Mouse (Mus musculus) brain, adult 2 months (tissue): ENCODE measurements around the gene Ptprr.

Source experiments
- DNase-seq: peaks from one replicate; pipeline ENCODE4 v3.0.0; 2011; ENCODE audit warnings: low read depth, low spot score

The Ptprr gene

DNA sequence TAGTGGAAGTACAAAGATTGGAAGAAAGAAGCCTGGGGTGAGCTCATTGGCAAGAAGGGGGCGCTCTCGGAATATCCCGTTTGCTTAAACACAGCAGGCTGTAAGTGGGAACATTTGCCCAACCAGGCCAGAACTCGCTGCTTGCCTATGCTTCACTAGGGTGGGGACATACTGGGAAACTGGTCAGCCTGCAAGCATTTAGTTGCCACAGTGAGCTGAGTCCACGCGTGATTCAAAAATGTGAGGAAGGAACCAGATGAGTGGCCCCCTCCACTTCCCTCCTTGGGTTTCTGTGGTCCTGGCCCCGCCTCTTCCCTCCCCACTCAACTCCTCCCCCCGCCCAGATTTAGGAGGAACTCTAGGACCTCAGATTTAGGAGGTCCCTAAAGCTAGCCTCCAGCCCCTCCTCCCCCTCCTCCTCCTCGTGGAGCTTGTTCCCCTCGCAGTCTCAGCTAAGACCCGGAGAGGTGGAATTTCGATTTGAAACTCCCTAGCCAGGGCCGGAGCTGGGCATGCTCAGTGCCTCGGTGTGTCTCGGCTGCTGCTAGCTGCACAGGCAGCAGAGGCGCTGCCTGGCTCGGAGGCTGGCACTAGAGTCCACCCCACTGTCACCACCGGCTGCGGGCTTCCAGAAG lies at the start of gene Ptprr:
Gene Ptprr, plus strand, starts transcription at position 369 of the 635 bp plus-strand sequence.
- DNase-seq: peak; percentile 99

DNA sequence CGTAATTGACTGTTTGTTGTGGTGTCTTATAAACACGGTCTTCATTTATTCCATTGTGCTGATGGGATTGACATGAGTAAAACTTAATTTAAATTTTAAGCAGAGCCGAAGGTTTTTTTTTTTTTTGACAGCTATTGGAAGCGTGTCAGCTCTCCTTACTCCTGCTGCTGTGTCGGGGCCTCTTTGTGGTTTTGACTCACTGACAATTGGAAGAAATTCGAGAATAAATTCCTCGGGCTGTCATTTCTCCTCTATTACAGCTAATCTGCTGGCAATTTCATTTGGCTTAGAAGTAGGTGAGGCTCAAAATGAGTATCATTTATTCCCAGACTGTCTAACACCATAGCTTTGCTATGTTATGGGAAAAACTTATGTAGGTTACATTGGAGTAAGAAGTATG lies 41.7 kb upstream of the Ptprr start:
- no peak for DNase-seq

DNA sequence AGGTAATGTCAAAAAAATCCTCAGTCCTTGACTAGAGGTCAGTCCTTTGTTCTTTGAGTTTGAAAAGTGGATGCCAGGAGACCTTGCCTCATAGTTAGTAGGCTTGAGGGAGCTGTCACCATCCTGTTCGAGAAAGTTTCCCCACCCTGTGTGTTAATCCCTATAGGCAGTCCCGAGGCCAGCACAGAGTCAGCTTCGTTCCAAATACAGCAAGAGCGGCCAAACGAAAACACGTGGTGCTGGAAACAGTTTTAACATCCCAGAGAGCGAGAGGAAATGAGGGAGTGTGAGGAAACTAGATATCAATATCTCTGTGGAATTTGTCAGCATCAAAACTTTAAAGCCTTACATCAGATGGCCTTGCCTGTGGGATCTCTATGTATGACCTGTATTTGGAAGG lies 39.0 kb upstream of the Ptprr start:
- DNase-seq: no peak

DNA sequence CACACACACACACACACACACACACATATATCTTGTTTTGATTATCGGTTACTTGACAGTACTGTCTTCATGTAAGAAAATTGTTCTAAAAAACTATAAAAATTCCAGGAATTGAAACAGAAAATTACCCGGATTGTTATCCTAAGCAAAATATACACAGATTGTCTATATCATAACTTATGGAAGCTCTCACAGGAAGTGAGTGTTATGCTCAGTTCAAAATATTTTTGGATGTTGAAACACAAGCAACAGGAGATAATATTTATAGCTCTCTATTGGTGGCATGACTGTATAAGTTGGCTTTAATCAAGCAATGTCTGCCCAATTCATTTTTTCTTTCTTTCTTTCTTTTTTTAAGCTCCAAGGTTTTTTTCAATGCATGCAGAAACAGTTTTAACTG lies 38.0 kb upstream of the Ptprr start:
- no peak for DNase-seq

DNA sequence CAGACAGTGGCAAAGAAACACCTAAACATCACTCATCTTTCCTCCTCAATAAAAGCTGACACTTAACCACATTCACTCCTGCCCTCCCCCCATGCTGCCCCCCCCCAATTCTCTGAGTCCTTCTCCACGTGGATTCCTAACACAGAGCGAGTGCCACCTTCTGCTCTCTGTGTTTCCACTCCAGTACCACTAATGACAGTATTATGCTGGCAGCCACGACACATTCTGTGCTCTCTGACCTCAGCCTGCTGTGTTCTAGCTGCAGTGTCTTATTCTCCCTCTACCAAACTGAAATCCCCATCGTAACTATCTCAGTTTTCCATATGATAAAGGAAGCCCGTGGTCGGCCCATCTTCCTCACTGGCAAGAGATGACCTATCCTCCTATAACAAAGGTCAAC lies 33.7 kb upstream of the Ptprr start:
- DNase-seq: no peak

DNA sequence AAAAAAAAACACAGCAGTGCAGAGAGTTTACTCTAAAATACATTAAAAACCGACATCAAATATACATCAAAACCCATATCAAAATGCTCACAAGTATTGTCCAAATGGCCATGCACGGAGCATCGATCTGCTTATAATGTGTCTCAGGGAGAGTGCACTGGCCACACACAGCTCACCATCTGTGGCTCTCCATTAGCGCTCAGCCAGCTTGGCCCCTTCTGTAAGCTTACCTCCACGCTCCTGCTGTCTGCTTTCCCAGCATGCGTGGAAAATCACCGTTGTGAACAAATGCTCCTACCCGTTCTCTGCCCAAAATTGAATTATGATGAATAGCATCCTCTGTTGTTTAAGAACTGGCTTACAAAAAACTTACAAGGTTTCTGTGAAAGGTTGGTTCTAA lies 16.2 kb upstream of the Ptprr start:
- DNase-seq: peak; percentile 97

DNA sequence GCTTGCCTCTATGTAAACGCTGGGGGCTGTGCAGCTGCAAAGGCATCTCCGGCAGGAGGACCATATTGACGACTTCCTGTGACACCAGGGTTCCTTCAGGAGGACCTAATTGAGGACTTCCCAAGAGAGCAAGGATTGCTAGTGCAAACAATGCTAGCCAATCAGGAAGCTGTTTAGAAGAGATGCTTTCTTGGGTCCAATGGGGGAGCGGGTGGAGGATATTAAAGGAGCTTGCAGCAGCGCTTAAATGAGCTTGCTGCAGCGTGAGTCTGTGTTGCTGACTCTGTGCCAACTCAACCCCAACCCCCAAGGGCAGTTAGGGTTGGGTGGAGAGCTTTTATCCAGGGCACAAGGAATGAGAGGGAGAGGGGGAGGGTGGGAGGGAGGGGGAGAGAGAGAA lies 11.3 kb upstream of the Ptprr start:
- DNase-seq: peak; percentile 67

DNA sequence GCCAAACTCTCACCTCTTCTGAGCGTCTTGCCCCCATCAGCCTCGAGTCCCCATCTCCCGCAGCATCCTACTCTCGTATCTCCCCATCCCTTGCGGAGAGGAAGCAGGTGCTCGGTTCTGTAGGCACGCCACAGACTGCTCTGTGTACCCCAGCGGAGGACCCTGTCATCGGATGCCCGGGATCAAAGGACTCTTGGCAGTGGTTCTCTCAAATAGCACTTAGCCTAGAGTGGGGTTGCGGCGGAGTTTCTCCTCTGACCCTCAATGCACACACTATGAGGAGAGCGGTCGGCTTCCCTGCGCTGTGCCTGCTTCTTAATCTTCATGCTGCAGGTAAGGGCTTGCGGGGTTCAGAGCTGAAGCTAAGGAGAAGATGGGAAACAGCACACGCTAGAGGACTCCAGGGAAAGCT lies 473 bp downstream of the Ptprr start:
- peak; percentile 73 for DNase-seq

DNA sequence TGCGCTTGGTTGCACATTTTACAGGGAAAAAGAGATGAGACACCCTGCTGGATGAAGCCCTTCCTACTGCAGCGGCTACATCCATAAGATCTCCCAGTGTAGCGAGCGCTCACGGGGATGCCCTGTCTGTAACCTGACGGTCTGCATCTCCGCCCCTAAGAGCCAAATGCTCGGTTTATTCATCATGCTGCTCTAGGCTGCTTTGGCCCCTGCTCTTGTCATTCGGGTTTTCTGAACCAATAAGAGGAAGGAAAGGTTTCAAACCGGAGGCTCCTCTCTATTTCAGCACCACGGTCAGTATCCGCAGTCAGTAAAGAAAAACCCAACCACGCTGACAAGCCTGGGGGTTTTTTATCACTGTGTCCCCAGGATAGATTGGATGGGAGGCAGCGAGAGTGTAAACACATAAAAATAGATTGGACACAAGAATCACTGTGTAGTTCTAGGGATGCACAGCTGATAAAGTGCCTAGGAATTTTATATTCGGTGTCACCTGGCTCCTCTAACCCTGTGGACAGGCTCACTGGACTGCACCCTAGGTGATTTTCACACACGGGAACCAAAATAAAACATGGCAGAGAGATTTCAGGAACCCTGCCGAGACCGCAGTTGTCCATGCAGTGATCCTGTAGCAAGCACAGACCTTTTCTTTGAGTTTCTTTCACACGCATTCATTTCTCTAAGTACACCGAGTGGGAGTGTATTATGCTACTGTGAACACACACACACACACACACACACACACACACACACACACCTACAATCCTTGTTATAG lies 1.3 kb downstream of the Ptprr start:
- peak; percentile 93 for DNase-seq

DNA sequence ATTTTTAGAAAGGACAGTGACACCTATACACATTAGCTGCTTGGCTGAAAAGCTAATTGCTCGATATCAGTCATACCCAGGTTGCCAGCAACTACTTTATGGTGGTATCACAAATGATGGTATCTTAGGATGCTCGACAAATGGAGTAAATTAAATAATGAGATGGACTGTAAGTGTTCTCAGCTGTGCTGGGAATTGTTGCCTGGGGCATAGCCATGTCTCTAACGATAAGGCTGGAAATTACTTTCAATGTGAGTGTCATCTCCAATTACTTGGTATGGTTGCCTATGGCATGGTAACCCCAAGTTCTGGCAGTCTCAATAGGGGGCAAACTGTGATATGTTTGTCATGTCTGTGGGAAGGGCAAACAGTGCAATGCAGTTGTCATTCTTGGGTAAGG lies 3.1 kb downstream of the Ptprr start:
- DNase-seq: no peak

DNA sequence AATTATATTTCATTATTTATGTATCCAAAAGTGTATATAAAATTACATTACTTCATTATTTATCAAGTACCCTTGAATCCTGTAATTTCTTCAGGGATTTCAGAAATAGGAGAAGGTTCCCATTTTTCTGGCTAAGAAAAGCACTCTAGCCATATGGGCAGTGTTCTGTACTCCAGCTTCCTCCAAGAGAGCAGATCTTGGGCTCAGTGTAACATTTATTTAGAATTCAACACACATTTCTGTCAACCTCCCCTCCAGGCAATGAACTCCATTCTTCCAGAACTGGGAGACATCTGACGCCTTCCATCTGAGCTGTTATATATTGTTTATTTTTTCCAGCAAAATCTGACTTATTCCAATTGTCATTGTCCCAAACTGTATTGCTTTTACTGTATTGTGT lies 20.1 kb downstream of the Ptprr start:
- peak; percentile 71 for DNase-seq

DNA sequence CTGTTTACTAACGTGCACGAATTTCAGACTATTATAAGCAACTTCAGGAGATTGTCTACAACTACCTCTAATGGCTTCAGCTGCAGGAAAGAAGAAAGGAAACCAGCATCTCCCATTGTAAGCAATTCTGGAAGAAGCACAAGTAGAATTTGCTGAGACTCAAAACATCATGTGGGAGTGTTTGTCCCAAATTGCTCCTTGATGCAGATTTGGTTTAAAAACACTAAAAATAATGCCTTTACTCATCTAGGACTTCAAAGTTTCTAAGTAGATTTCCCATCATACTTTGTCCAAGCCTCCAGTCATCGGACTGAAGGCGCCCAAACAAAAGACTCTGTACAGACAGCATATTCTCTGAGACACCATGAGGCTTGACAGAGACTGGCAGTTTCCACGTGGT lies 57.9 kb downstream of the Ptprr start:
- DNase-seq: peak; percentile 51

DNA sequence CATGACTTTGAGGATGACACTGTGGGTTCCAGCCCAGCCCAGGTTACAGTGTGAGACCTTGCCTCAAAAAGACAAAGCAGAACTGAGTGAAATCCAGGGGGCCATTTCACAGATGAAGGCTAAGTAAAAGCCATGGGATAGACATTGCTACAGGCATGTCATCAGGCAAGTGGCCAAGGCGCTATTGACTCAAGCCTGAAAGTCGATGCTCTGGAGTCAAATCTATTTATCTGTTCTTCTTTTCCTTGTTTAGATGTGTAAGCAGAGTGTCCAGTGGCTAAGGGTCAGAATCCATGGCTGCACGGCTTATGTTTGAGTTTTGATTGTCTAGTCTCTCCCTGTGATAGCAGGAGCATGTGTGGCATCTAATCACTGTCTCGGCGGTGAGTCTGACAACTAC lies 60.6 kb downstream of the Ptprr start:
- DNase-seq: no peak

DNA sequence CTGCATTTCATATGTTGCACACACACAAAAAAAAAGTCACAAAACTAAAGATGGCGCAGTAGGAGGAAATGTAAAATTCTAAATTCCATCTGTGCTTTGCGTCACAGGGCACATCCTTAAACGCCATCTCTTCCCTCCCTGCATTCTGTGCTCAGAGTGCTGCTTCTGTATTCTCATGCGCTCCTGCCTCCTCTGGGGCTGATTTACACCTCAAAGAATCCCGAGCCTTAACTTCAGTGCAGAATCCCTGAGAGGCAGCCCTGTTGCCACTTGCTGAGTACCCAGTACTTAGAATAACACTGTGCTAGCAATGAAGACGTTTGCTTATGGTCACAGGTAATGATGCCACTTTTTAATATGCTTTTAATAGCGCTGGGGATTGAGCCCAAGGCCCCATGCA lies 61.4 kb downstream of the Ptprr start:
- DNase-seq: no peak

DNA sequence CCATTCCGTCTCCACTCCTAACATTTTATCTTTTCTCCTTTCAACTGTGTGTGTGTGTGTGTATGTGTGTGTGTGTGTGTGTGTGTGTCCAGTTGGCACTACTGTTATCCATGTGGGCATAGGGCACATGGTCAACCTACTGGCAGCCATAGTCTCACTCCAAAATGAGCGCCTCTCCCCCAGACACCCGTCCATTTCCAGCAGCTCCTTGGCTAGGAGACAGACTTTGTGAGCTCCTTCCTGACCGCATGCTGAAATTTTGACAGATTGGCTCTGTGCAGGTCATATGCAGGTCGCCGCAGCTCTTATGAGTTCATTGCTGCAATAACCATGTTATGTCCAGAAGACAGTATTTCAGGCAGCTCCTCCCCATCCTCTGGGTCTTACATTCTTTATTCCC lies 62.8 kb downstream of the Ptprr start:
- DNase-seq: peak; percentile 96

DNA sequence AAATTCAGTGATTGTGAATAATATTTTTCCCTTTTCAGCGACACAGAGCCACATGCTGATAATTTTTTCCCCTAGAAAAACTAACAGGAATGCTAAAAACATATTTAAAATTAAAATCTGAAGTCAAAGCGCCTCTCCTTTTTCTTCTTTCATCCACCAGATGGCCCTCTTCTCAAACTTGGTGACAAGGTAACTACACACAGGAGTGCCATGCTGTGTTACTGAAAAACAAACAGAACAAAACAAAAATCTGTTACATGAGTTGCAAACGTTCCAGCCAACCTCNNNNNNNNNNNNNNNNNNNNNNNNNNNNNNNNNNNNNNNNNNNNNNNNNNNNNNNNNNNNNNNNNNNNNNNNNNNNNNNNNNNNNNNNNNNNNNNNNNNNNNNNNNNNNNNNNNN lies 66.0 kb downstream of the Ptprr start:
- DNase-seq: peak; percentile 58

DNA sequence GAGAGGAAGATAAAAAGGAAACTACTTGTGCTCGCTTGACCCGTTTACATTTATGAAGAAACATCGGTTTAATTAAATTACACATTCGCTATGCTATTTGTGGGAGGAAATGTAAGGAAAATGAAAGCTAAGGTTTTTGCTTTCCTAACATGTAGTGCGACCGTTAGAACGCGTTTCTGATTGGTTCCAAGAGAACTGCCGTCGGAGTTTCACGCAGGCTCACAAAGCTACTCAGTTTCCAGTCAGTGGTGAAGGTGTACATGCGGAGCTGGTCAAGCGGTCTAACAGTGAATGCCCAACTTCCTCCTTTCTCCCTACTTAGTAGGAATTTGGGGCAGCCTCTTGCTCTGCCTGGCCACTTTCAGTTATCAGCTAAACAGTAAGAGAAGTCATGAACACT lies 78.5 kb downstream of the Ptprr start:
- no peak for DNase-seq

DNA sequence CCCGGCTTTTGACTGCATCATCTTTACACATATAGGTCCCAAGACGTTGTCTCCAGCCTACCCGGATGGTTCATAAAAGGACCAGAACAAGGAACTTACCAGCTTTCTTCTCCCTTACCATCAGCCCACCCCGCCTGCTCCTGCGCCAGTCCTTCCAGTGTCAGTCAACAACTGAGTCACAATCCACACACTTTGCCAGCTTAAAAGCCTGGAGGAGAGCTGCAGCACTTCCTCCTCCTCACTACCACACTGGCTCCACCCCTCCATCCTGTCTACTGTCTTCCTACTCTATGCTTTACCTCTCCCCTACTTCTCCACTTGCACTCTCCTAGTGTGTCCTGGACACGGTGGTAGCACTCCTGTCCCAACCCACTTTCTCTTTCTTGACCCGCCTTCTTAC lies 80.5 kb downstream of the Ptprr start:
- DNase-seq: peak; percentile 52

DNA sequence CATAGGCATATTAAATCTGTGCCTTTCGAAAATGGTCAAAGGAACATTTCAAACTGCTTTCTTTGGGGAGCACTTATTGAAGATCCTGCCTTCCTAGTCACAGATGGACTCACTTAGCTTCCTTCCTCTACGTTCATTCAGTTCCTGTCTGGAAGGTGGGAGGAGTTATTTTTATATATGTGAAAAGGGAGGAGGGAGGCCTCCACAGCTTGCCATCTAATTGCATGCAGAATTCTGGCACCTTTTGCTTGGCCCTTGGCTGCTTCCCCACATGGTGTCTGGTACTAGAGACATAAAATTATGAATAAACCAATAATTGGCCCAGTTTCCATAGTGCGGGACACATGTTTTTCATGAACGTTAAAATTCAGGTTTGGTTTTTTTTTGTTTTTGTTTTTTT lies 90.2 kb downstream of the Ptprr start:
- DNase-seq: peak; percentile 94

DNA sequence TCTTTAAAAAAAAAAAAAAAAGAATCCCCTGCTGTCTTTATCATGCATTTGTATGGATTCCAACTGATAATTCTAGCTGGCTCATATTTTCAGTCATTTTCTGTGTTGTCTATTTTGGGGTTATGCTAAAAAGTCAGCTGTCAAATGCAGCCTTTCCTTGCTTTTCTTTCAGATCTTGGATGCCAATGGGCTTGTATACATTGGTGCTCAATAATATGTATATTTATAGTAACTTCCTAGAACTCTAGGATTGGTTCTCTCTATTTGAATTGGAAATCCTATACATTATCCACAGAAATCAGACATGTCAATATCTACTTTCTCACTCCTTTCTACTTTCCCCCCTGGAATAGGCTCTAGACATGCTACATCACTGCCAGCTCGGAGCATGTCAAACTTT lies 90.7 kb downstream of the Ptprr start:
- DNase-seq: no peak

DNA sequence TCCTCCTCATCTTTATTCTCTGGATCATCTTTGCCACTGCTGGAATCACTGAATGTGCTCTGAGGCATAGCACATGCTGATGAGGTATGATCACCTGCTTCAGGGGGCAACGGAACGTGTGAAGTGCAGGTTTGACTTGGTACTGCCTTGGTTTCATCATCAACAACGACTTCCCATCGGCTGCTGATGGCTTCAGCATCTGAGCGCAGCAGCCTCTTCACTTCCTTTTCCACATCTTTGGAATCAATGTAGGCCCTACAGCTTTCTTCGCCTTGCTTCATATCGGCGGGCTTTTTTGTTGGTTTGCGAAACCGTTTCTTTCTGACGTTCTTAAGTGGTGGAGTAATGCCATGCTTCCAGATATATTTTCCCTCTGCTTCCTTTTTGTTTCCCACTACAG lies 94.9 kb downstream of the Ptprr start:
- DNase-seq: no peak

DNA sequence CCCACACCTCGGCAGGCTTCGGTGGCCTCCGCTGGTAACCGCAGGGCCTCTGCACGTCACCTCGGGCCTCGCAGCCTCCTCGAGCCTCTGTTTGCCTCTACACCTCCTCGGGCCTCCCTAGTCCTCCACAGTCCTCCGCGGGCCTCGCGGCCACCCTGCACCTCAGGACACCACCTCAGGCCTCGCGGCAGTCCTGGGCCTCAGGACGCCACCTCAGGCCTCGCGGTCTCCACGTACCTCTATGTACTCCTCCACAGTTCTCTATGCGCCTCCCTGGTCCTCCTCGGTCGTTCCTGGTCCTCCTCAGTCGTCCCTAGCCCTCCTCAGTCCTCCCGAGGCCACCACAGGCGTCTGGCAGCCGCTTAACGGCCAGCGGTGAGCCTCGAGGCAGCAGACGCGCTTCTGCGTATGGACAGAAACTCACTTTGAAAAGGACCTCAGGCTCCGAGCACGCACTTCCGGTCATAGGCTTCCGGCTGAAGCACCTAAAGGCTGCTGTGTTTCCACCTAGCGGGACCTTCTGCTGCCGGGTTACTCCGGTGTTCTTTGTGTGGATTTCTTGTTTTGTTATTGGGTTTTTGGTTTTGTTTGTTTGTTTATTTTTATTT lies 96.0 kb downstream of the Ptprr start, which contains the start of gene 4933416C03Rik:
Gene 4933416C03Rik, minus strand, starts transcription at position 51 of the 608 bp plus-strand sequence.
- no peak for DNase-seq
